Mouse (Mus musculus) right cerebral cortex, postnatal 10 days (tissue): ENCODE data around the gene Coro1c.

ENCODE experiments used
- DNase-seq, 2 experiments: peaks; one replicate each; pipeline ENCODE4 v3.0.0; 2021; ENCODE audit warnings: low spot score in 2 of 2

Gene Coro1c

DNA sequence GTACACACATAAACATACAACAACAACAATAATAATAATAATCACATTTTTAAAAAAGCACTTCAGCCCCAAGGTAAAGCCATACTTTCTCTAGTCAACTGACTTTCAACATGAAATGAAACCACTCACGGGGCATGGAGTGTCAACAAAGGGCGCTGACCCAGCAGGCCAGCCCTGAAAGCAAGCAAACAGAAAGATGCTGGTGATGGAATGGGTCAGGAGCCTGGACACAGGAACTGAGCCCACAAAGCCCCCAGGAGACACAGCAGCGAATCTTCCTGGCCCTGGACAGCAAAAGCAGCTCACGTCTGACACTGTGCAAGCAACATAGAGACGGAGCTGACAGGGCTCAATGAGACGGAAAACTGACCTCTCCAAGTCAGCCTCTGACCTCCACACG is 23.8 kb downstream of the Coro1c start:
- DNase-seq: no peak

DNA sequence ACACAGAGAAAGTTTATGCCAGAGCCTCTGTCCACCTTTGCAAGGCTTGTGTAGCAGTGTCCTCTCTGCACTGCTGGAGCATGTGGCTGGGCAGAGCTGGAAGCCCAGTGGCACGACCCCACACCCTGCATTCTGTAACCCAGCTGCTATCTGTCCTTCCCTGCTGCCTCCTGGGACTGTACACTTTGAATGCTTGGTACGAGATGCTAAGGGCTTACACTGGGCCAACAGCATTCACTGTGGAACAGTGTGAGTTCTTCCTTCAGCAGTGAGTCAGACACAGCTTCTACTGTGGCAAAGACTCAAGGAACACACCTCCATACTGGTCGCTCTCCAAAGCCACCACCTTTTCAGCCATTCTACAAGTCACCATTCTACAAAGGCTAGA is 25.2 kb downstream of the Coro1c start:
- DNase-seq: no peak

DNA sequence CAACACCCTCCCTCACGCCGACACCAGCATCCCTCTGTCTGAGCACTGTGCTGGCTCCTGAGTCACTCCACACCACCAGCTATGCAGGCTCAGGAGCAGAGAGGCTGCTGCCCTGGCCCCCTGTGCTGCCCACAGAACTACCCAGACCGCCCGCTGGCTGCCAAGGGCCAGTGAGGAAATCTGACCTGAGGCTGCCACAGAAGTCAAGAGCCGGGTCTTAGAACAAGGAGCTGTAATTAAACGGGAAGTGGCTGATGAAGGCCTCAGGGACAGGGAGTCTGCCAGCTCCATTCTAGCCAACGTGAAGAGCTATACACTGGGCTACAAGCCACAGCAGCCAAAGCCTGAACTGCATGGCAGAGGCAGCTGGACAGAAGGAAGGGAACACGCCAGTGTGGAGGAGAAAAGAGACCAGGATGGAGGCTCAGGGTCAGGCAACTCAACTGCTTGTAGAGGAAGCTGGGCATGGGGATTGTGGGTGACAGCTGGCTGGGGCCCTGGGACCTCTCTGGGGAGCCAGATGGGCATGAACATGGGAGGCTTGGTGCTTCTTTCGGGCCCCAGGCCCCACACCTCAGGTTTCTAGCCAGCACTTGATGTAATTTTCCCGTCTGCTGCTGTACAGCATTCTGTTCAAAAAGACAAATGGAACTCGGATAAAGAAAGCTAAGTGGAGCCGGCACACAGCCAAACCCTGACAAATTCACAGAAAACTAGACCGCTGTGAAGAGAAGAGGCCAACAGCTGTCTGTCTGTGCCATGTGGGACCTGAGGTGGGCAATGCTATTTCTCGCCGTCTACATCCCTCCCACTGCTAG is 25.8 kb downstream of the Coro1c start:
- DNase-seq: peak; percentile 70 to 71

DNA sequence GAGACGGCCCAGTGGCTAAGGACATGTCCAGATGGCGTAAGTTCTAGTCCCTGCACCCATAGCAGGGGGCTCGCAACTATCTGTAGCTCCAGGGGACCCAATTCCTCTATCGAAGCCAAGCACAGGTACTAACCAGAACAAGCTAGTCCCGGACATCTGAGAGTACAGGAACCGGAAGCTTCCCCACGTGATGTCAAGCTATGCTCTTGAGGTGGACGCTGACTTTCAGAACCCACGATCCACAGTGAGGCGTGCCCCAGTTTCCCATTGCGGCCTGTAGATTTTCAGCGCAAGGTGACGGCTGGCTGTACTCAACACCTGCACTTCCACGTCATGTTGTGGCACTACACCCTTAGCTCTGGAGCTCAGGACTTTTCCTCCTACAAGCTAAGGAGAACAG is 27.4 kb downstream of the Coro1c start:
- no peak for DNase-seq

DNA sequence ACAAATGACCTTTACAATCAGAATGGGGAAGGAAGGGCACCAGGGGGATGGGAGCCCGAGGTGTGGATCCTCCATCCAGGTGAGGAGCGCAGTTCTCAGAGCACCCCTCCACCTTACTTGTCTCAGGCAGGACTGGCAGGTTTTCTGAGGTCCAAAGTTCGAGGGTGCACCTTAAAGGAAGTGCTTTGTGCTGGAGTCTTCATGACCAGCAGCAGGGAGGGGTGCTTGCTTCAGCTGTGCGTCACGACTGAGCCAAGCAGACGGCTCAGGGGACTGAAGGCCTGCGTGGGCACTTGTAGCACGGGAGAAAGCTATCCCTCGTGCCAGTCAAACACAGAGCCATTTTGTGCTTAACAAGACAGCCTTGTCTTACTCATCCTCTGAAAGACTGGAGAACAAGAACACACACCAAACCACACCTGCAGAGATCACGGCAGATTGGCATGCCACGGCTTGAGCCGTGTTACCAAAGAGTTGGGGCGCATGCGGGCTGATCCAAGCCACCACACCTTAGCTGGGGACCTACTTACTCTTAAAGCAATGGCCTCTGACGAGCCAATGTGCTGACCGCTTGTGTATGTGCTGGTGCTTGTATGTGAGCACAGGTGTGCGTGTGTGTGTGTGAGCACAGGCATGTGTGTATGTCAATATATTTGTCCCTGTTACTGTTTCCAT is 29.5 kb downstream of the Coro1c start:
- no peak for DNase-seq

DNA sequence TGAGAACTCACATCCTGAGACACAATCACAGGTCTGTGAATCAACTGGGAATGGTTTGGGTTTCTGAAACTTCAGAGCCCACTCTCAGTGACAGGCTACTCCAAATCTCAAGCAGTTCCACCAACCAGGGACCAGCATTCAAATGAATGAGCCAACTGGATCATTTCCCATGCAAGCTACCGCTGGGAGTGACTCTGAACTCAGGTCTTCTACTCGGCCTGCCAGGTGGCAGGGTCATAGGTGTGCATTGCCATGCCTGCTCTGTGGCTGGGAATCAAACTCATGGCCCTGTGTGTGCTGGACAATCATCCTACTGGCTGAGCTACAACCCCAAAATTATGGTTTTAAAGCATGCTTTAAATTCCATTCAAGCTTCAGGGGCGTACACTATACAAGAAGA is 31.0 kb downstream of the Coro1c start:
- DNase-seq: no peak

DNA sequence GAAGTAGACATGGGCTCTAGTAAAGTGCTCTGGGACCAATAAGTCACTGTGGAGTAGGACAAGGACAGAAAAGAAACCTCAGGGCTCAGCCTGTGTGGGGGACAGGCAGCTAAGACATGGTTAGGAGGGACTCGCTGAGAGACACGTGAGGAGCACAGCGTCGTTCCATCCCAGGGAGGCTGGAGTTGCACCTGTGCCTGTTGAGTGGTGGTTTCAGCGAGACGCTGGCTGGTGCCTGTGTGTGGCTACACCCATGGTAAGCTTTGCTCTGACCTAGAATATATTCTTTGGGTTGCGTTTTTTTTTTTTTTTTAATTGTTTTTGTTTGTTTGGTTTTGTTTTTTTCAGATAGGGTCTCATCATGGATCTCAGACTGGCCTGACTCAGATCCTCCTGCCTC is 32.4 kb downstream of the Coro1c start:
- DNase-seq: no peak

DNA sequence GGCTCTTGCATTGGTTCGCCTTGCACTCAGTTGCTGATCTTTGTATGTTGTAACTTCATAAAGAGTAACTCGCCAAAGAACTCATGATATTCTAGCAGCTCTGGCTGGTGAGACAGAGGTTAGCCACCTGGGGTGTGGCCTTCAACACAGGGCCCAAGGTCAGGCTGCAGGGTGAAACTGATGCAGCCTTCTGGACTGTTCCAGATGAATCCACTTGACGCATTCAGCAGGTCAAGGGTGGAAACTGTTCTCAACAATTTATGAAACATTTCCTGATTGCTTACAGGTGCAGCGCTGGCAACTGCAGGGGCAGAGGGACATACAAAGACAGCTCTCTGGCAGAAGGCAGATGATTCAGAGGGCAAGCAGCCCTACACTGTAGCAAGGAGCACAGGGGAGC is 32.9 kb downstream of the Coro1c start:
- no peak for DNase-seq

DNA sequence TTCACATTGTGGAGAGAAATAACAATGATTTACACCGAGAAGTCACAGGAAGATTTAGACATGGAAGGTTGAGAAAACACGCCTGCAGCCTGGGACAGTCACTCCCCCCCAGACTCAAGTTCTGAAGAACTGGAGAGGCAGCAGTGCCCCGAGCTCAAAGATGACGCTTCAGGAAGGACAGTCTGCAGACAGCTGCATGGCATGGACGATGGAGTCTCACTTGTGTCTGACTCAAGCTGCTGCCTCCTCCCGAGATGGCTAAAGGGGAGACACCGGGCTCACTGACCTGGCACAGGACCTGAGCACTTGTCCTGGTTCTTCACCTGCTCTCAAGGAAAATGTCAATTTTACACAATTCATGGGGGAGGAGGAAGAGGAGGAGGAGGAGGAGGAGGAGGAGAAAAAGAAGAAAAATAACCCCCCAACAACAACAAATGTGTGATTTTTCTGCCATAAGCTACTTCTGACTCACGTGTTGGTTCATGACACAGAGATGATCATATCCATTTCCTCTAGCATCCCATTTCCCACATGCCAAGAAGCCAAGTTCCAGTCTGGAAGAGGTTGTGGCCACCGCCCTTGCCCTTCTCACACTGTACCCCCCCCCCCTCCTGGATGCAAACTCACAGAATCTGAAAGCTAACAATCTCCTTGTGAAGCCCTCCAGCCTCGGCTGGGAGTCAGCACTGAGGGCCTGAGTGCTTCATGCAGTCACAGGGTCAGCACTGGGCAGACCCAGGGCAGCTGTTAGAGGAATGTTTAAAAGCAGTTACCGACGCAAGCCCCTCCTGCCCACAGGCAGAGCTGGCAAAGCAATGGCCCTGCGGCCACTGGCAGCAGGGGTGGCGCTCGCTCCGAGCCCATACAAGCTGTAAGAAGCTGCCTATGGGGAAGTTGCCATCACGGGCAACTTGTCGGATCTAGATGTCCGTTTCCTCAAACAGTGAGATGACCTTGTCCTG is 34.2 kb downstream of the Coro1c start:
- DNase-seq: no peak

DNA sequence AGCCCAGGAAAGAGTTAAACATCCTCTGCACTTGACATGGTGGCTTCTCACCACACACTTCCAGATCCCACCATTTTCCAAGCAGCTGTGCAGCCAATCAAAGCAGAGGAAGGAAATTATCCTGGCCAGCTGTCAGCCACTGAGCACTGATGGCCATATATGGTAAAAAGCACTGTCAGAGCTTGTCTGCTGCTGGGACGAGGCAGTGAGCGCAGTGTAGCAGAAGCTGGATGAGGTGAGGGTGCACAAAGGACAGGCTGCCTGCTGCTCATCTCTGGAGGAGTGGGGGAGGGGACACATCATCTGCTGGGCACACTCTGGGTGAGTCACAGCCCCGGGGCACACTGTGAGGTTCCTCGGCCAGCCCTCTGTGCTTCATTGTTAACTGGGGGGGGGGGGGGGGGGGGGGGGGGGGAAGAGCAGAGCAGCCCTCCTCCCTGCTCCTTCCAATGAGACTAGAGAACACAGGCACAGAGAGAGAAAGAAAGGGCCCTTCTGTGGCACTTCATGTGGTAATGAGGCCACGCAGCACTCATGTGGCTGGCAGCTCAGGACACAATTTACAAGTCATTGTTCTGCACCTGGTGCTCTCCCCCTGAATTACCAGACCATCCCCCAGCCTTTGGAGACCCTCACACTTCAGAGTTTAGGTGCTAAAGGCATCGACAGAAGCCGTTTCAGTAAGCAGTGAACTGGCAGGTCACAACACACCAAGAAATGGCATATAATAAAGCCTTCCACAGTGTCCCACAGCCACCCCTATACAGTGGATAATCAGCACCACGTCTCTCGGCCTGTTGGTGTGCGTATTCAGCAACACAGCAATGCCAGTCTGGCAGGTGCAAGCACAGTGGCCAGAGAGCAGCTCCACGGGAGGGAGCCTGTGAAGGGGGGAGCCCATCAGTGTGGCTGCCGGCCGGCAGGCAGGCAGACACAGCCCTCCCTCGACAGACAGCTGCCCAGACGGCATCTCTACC is 35.3 kb downstream of the Coro1c start:
- DNase-seq: peak; percentile 75 to 88

DNA sequence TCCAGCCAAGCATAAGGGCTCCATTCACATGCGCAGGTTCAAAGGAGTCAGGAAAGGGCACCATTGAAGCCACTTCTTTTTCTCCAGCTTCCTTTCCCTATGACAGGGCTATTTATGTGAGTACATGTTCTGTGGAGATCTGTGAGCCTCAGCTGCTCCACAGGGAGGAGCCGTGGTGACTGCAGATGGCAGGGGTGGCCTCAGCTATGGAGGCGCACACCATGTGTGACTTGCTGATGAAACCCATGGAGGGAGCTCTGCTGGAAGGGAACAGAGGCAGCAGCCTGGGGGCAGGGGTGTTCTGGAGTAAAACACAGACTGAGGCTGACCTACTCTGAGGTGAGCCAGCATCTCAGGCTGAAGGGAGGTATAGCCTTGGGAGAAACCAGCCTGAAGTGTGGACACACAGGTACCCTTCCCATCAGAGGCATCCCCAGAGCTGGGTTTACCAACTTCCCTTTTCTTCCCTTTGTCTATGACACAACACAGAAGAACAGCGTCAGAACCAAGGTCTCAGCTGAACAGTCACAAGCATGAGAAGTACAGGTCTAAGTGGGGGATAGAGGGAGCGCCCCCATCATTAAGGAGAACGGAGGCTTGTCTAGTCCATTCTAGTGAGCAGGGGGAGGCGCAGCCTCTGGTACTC is 36.5 kb downstream of the Coro1c start:
- peak; percentile 66 to 68 for DNase-seq

DNA sequence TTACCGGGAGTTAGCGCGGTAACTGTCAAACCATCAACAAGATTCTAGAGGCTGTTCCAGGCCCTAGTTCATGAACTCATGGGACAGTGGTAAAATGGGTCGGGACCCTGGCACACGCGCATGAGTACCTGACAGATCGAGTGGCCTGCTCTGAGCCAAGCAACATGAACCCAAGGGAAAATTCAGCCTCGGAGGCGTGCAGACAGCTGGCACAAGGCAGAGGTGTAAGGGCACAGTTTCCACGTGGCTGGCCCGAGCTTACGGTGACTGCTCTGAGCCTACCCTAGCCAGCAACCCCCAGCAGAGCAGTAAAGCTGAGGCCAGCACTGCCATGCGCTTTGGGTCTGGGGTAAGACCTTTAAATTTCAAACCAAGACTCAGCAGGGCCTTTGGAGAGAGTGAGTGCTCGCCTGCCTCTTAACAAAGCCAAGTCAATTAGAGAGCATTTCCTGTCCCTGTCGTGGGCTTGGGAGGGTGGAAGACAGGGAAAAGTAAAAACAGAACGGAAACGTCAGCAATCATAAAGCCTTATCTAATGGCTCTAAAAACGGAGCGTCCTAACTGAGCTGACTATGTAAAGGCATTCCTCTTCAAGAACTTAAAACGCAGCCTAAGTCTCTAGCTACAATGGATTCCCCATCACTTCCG is 38.0 kb downstream of the Coro1c start:
- DNase-seq: no peak

DNA sequence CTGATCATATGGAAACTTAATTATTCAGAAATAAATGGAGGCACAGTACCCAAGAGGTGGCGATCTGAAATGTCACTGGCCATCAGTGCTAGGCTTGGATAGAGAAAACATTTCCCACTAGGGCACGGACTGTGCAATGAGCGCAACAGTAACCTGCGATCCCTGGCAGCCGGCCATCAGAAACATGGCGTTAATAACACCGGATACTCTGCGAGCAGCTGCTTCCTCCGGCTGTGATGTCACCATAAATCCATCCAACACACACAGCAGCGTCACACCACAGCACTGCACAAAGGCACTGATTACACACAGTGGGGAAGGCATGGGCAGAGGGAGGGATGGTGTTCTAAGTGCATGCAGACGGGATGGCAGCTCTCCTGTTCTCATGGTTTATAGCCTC is 39.4 kb downstream of the Coro1c start:
- peak in 1 of 2 experiments; percentile 67 for DNase-seq

DNA sequence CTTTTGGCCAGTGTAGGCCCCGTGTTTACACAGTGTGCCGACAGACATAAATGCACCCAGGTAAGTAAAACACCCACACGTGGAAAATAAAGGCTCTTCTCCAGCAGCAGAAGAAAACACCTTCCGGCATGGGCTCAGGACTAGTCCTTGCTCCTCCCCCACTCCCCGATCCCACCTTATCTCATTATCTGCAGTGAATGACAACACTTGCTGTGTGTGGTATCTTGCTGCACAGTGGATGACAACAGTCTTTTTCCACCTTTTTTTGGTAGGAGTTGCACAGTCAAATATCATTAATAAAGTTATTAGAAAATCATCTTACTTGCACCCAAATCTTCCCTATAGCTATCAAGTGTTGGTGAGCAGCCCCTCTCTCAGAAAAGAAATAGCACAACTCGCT is 43.6 kb downstream of the Coro1c start:
- no peak for DNase-seq

DNA sequence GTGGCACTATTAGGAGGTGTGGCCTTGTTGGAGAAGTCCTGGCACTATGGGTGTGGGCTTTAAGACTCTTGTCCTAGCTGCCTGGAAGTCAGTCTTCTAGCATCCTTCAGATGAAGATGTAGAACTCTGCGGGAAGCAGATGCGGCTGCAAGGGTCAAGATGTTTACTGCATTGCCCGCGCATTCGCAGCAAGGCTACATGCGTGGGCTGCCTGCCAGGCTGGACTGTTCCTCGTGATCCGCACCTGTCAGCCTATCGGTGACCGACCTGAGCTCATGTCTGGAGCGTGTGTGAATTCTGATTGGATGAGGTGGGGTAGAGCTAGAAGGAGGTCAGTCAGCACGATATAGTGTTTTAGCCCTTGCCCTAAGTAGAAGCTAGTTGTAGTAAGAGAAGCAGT is 44.6 kb downstream of the Coro1c start:
- DNase-seq: no peak

DNA sequence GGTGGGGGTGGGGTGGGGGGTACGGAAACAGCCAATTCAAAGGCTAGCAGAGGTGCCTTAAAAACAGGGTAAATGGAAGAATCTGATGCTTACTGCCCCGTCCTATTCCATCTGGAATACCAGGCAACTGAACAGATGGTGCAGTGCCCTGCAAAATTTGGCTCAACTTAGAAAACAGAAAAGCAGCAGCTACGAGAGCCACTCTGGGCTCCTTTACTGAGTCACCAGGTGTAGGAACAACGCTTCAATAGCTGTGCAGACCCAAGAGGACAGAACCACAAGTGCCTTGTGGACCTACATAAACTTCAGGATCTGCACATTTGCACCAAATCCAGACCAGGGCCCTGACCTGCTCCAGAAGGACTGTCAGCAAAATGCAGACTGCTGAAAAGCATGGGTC is 46.1 kb downstream of the Coro1c start:
- no peak for DNase-seq

DNA sequence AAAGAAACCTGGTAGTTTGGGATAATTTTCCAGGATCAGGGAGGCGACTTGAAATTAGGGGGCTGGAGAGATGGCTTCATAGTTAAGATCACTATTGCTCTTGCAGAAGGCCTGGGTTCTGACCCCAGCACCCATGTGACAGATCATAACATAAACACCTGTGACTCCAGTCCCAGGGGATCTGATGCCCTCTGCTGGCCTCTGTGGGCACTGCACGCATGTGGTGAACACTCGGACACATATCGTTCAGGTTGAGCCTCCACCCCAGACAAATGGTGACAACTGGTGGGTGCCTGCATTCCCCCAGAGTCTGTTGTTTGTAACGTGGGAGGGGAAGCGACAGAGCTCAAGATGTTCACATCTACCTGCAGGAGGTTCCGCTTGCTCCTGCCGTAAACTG is 47.3 kb downstream of the Coro1c start:
- no peak for DNase-seq

DNA sequence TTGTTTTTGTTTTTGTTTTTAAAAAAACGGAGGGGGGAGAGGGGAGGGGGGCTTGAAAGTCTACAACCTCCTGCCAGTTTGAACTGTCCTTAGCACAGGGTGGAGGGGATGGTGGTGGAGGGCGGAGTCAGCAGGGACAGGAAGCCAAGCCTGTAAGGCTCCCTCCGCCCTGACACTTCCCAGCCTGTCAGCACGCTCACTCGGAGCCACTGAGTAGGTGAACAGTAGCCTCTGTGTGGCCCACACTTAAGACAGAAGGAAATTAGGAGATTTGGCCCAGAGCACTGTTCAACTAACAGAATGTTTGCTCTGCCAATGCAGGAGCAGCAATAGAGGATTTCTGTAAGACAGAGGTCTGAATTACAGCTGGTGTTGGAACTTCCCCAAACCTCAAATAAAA is 49.6 kb downstream of the Coro1c start:
- DNase-seq: no peak

DNA sequence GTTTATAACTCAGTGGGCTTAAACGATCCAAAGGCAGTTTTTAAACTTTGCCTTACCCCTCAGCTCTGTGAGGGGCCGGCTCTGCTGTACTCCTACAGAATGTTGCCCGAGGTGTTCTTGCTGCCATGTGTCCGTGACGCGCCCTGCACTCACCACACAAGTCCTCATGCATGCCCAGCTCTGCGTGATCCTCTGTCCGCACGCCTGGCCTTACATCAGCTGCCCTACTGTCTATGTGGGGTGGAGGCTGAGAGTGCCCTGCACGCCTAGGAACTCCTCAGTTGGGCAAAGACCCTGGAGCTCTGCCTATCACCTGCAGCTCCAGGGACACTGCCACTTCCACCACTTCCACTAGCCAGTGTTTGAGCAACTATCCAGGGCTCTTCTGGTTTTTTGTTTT is 50.0 kb downstream of the Coro1c start:
- no peak for DNase-seq

DNA sequence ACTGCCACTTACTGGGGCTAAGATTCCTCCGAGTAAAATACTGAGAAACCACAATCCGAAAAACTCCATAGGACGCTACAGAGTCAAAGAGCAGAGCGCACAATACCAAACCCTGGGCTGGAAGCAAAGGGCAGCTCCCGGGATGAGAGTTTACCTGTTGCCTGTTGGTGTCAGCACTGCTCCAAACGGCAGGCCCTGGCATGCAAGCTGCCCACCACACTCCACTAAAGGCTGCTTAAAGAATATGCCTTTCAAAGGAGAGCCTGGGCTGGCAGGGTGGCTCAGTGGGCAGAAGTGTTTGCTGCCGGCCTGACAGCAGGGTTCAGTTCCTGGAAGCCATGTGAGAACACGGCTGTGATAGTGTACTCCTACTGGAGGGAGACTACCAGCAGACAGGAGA is 50.9 kb downstream of the Coro1c start:
- no peak for DNase-seq
